In genomic region chr6:76387462-76388049, GRCm38 (mm10) we compare ENCODE assay signal across 27 mouse cellular contexts.
"Had no signal": no experiment of that assay in that cellular context is flagged by ENCODE, and none has a peak within 500 bp of the region (broad histone marks: within the 10 kb centered on the region; RNA-seq: fewer than 3 reads in every experiment).

No protein-coding gene starts in this region.

- H3K27ac ChIP-seq: embryonic facial prominence, embryonic 10.5 days; embryonic facial prominence, embryonic 12.5 days; embryonic facial prominence, embryonic 13.5 days; embryonic facial prominence, embryonic 15.5 days; forebrain, embryonic 10.5 days; forebrain, embryonic 12.5 days; forebrain, embryonic 13.5 days; forebrain, embryonic 15.5 days; gastrocnemius, adult 2 months; heart, adult 2 months had no signal

- H3K4me1 ChIP-seq: embryonic facial prominence, embryonic 10.5 days; embryonic facial prominence, embryonic 12.5 days; embryonic facial prominence, embryonic 13.5 days; embryonic facial prominence, embryonic 15.5 days; forebrain, embryonic 10.5 days; forebrain, embryonic 12.5 days; forebrain, embryonic 13.5 days; forebrain, embryonic 15.5 days had no signal

- H3K4me3 ChIP-seq: embryonic facial prominence, embryonic 10.5 days; embryonic facial prominence, embryonic 12.5 days; embryonic facial prominence, embryonic 13.5 days; embryonic facial prominence, embryonic 15.5 days; erythroblast, embryonic 14.5 days; forebrain, embryonic 10.5 days; forebrain, embryonic 12.5 days; forebrain, embryonic 13.5 days; forebrain, embryonic 15.5 days; gastrocnemius, adult 2 months; heart, adult 2 months had no signal

- H3K4me2 ChIP-seq: embryonic facial prominence, embryonic 12.5 days; embryonic facial prominence, embryonic 13.5 days; embryonic facial prominence, embryonic 15.5 days; forebrain, embryonic 12.5 days; forebrain, embryonic 13.5 days; forebrain, embryonic 15.5 days had no signal

- H3K27me3 ChIP-seq: embryonic facial prominence, embryonic 12.5 days; embryonic facial prominence, embryonic 13.5 days; embryonic facial prominence, embryonic 15.5 days; forebrain, embryonic 12.5 days; forebrain, embryonic 13.5 days; forebrain, embryonic 15.5 days had no signal

- ATAC-seq: forebrain, embryonic 13.5 days; forebrain, embryonic 14.5 days; forebrain, embryonic 15.5 days; forebrain, embryonic 16.5 days; forebrain, postnatal 0 days had no signal

- DNase-seq: cerebellum, adult 2 months; cerebellum, adult 8-10 months; cerebellum, adult 9-10 months; cerebellum, adult 9-11 months; cerebellum, postnatal 25 days; cerebellum, postnatal 36 days; embryo, embryonic 11 days; forebrain, postnatal 0 days; gastrocnemius, adult 2 months; gastrocnemius, postnatal 10 days; gastrocnemius, postnatal 14 days; gastrocnemius, postnatal 25 days; gastrocnemius, postnatal 36 days; heart, adult 11 months; heart, adult 18-20 months; heart, adult 2 months had no signal

- H3K9me3 ChIP-seq: embryonic facial prominence, embryonic 10.5 days; embryonic facial prominence, embryonic 12.5 days; embryonic facial prominence, embryonic 13.5 days; embryonic facial prominence, embryonic 15.5 days; forebrain, embryonic 10.5 days; forebrain, embryonic 12.5 days; forebrain, embryonic 13.5 days; forebrain, embryonic 15.5 days had no signal

- H3K36me3 ChIP-seq: embryonic facial prominence, embryonic 10.5 days; embryonic facial prominence, embryonic 12.5 days; embryonic facial prominence, embryonic 13.5 days; embryonic facial prominence, embryonic 15.5 days; forebrain, embryonic 10.5 days; forebrain, embryonic 12.5 days; forebrain, embryonic 15.5 days had no signal

- H3K9ac ChIP-seq: embryonic facial prominence, embryonic 12.5 days; embryonic facial prominence, embryonic 13.5 days; embryonic facial prominence, embryonic 15.5 days; forebrain, embryonic 12.5 days; forebrain, embryonic 13.5 days; forebrain, embryonic 15.5 days; forebrain, postnatal 0 days had no signal
